Comparison of ENCODE assay signal across 14 mouse cellular contexts in genomic region chr11:70720567-70720966, GRCm38 (mm10). TPM values are rescaled to one million over a fixed set of nuclear protein-coding genes. Genes with fewer than 3 reads are reported as not detected.
A peak's percentile ranks its signal among the peaks of the same experiment; 100 is the strongest.
DNase-seq lines count a peak whose midpoint lies in the region; TF ChIP-seq lines count a peak whose summit lies in the region.
"Had no signal": no experiment of that assay in that cellular context is flagged by ENCODE, and none has a peak within 500 bp of the region (broad histone marks: within the 10 kb centered on the region; RNA-seq: fewer than 3 reads in every experiment).

No protein-coding gene starts in this region.

- no peak for DNase-seq in kidney, adult 2 months
- DNase-seq in kidney, adult 18-20 months = no peak
- peak; percentile 37 to 50 for DNase-seq in B cell, adult 2 months
- DNase-seq in c-Kit-positive CD71-negative TER-119-negative erythroid progenitor cells, embryonic 14.5 days (ENCODE audit: low read depth) = peak; percentile 60
- peak; percentile 62 to 76 for DNase-seq in monocyte, adult 2 months (ENCODE audit: low read depth in 1 of 2, low spot score in 2 of 2)
- no peak for DNase-seq in cerebellum, adult 9-10 months
- no peak for DNase-seq in gastrocnemius, postnatal 4 days (ENCODE audit: low spot score in 2 of 2)
- DNase-seq: cerebellum, adult 11 months; gastrocnemius, postnatal 25 days; kidney, adult 9 months; left cerebral cortex, postnatal 4 days; midbrain, embryonic 14.5 days; thymus, adult 2 months had no signal

- TF ChIP-seq CTCF in kidney, adult 2 months (conservative IDR thresholded peaks at IDR 0.05; ENCODE audit: insufficient read depth, insufficient read length, low read depth, low read length) = no peak

- H3K27ac ChIP-seq in kidney, adult 2 months (ENCODE audit: insufficient read depth, low read depth, low read length) = peak overlapping the region; percentile 29
- H3K27ac ChIP-seq: forebrain, embryonic 15.5 days had no signal

- H3K4me1 ChIP-seq in kidney, adult 2 months (ENCODE audit: control insufficient read depth, insufficient read depth, low read length) = peaks cover 6% of the 10 kb centered on the region; the same call in 1 of the 2 replicates
- H3K4me1 ChIP-seq: forebrain, embryonic 15.5 days had no signal

- no peak overlapping the region for H3K4me3 ChIP-seq in kidney, adult 2 months (ENCODE audit: insufficient read depth, low read depth, low read length)
- H3K4me3 ChIP-seq: forebrain, embryonic 15.5 days had no signal

- no peak for TF ChIP-seq POLR2A in kidney, adult 2 months (IDR thresholded peaks at IDR 0.05; ENCODE audit: low read depth, low read length)

- peaks cover 3% of the 10 kb centered on the region for H3K36me3 ChIP-seq in kidney, adult 2 months (ENCODE audit: control insufficient read depth, insufficient read depth, low read length)

- H3K27me3 ChIP-seq in kidney, adult 2 months (replicated peaks; ENCODE audit: control insufficient read depth, insufficient read depth, low read length) = no peaks in the 10 kb centered on the region
- H3K27me3 ChIP-seq: forebrain, embryonic 15.5 days had no signal

- WGBS in kidney, adult 2 months = 71% methylated on average over 3 of the region's 3 CpGs

RNA-seq across cellular contexts. Expression of gene Kif1c, which starts 20.2 kb away (rescaled TPM):
- 91.0 and 94.9 TPM in 2 replicates for polyA plus RNA-seq in kidney, adult 2 months (2012; rRNA removed)
- total RNA-seq in gastrocnemius, postnatal 4 days (2021) = 100 to 1,000 TPM; 162 to 166 TPM

RNA-seq across cellular contexts. Expression of gene Inca1, which starts 20.6 kb away (rescaled TPM):
- polyA plus RNA-seq in kidney, adult 2 months (2012; rRNA removed) = 5.3 and 5.4 TPM in 2 replicates
- total RNA-seq in gastrocnemius, postnatal 4 days (2021) = 1 to 10 TPM; 2.0 to 3.0 TPM

RNA-seq across cellular contexts. Expression of gene Camta2, which starts 32.7 kb away (rescaled TPM):
- 23.6 and 28.7 TPM in 2 replicates for polyA plus RNA-seq in kidney, adult 2 months (2012; rRNA removed)
- total RNA-seq in gastrocnemius, postnatal 4 days (2021) = 10 to 100 TPM; 18.1 to 20.3 TPM

RNA-seq across cellular contexts. Expression of gene Zfp3, which starts 43.4 kb away (rescaled TPM):
- polyA plus RNA-seq in kidney, adult 2 months (2012; rRNA removed) = 1.7 and 2.4 TPM in 2 replicates
- 10 to 100 TPM; 11.8 to 13.6 TPM for total RNA-seq in gastrocnemius, postnatal 4 days (2021)

RNA-seq across cellular contexts. Expression of gene Spag7, which starts 51.4 kb away (rescaled TPM):
- polyA plus RNA-seq in kidney, adult 2 months (2012; rRNA removed) = 44.6 and 59.8 TPM in 2 replicates
- 100 to 1,000 TPM; 119 to 129 TPM for total RNA-seq in gastrocnemius, postnatal 4 days (2021)

Comparison
In these comparisons a context has a peak if more than half of its experiments do, and no peak if none do; other contexts are left out.
1. DNase-seq: peak in B cell, adult 2 months (2 of 2), c-Kit-positive CD71-negative TER-119-negative erythroid progenitor cells, embryonic 14.5 days (single experiment) and monocyte, adult 2 months (2 of 2); none in kidney, adult 2 months (single experiment), kidney, adult 18-20 months (single experiment), cerebellum, adult 9-10 months (single experiment) and gastrocnemius, postnatal 4 days (0 of 2).